Mouse (Mus musculus): ENCODE results near the gene Hcls1. TPM values are rescaled to one million over a fixed set of nuclear protein-coding genes. Genes with fewer than 3 reads are reported as not detected.
A peak's percentile ranks its signal among the peaks of the same experiment; 100 is the strongest.

Gene Hcls1
- polyA plus RNA-seq, 1 experiment, result 368 TPM

- Histone ChIP-seq H3K4me1 (ENCODE audit: control insufficient read depth, insufficient read depth, low read length) (peaks cover 47% of the 10 kb centered on the region), H3K4me3 (ENCODE audit: insufficient read depth, low read length) (no peak overlapping the region), H3K27ac (ENCODE audit: insufficient read depth, low read depth, low read length) (peak overlapping the region; percentile 66)
- TF ChIP-seq CTCF (IDR thresholded peaks at IDR 0.05; ENCODE audit: low read depth, low read length) (no peak), POLR2A (IDR thresholded peaks at IDR 0.05; ENCODE audit: borderline replicate concordance, low read depth, low read length) (no peak)
Observed at GRCm38 (mm10) chr16:36941137-36941727, 6.4 kb downstream of the Hcls1 start.

GRCm38 (mm10) chr16:36941895-36942294, 7.1 kb downstream of the Hcls1 start:
- Histone ChIP-seq H3K4me3 (ENCODE audit: insufficient read depth, low read length) (no peak overlapping the region), H3K27ac (ENCODE audit: insufficient read depth, low read depth, low read length) (peak overlapping the region; percentile 60), H3K4me1 (ENCODE audit: control insufficient read depth, insufficient read depth, low read length) (peaks cover 42% of the 10 kb centered on the region)
- TF ChIP-seq POLR2A (IDR thresholded peaks at IDR 0.05; ENCODE audit: borderline replicate concordance, low read depth, low read length) (no peak), CTCF (IDR thresholded peaks at IDR 0.05; ENCODE audit: low read depth, low read length) (no peak)

- TF ChIP-seq POLR2A (IDR thresholded peaks at IDR 0.05; ENCODE audit: borderline replicate concordance, low read depth, low read length) (no peak), CTCF (IDR thresholded peaks at IDR 0.05; ENCODE audit: low read depth, low read length) (no peak)
- Histone ChIP-seq H3K4me1 (ENCODE audit: control insufficient read depth, insufficient read depth, low read length) (peaks cover 32% of the 10 kb centered on the region), H3K27ac (ENCODE audit: insufficient read depth, low read depth, low read length) (no peak overlapping the region), H3K4me3 (ENCODE audit: insufficient read depth, low read length) (no peak overlapping the region)
Observed at GRCm38 (mm10) chr16:36943591-36943990, 8.8 kb downstream of the Hcls1 start.

- no peak overlapping the region for H3K4me3 ChIP-seq (ENCODE audit: insufficient read depth, low read length)
- peaks cover 27% of the 10 kb centered on the region for H3K4me1 ChIP-seq (ENCODE audit: control insufficient read depth, insufficient read depth, low read length)
- H3K27ac ChIP-seq (ENCODE audit: insufficient read depth, low read depth, low read length), result no peak overlapping the region
- TF ChIP-seq POLR2A (IDR thresholded peaks at IDR 0.05; ENCODE audit: borderline replicate concordance, low read depth, low read length) (no peak), CTCF (IDR thresholded peaks at IDR 0.05; ENCODE audit: low read depth, low read length) (no peak)
Observed at GRCm38 (mm10) chr16:36944895-36945424, 10.2 kb downstream of the Hcls1 start.

GRCm38 (mm10) chr16:36946459-36947159, 11.8 kb downstream of the Hcls1 start:
- peaks cover 18% of the 10 kb centered on the region for H3K4me1 ChIP-seq (ENCODE audit: control insufficient read depth, insufficient read depth, low read length)
- no peak overlapping the region for H3K4me3 ChIP-seq (ENCODE audit: insufficient read depth, low read length)
- TF ChIP-seq CTCF (IDR thresholded peaks at IDR 0.05; ENCODE audit: low read depth, low read length) (no peak), POLR2A (IDR thresholded peaks at IDR 0.05; ENCODE audit: borderline replicate concordance, low read depth, low read length) (no peak)
- H3K27ac ChIP-seq (ENCODE audit: insufficient read depth, low read depth, low read length), result no peak overlapping the region

- Histone ChIP-seq H3K27ac (ENCODE audit: insufficient read depth, low read depth, low read length) (no peak overlapping the region), H3K4me3 (ENCODE audit: insufficient read depth, low read length) (no peak overlapping the region), H3K4me1 (ENCODE audit: control insufficient read depth, insufficient read depth, low read length) (peaks cover 9% of the 10 kb centered on the region)
- TF ChIP-seq CTCF (IDR thresholded peaks at IDR 0.05; ENCODE audit: low read depth, low read length) (no peak), POLR2A (IDR thresholded peaks at IDR 0.05; ENCODE audit: borderline replicate concordance, low read depth, low read length) (no peak)
Observed at GRCm38 (mm10) chr16:36947646-36948197, 12.9 kb downstream of the Hcls1 start.

- TF ChIP-seq POLR2A (IDR thresholded peaks at IDR 0.05; ENCODE audit: borderline replicate concordance, low read depth, low read length), result no peak
- no peak for TF ChIP-seq CTCF (IDR thresholded peaks at IDR 0.05; ENCODE audit: low read depth, low read length)
- H3K4me3 ChIP-seq (ENCODE audit: insufficient read depth, low read length), result no peak overlapping the region
- H3K27ac ChIP-seq (ENCODE audit: insufficient read depth, low read depth, low read length), result no peak overlapping the region
- peaks cover 6% of the 10 kb centered on the region for H3K4me1 ChIP-seq (ENCODE audit: control insufficient read depth, insufficient read depth, low read length)
Observed at GRCm38 (mm10) chr16:36949614-36950336, 15.0 kb downstream of the Hcls1 start.

GRCm38 (mm10) chr16:36951029-36951428, 16.2 kb downstream of the Hcls1 start:
- H3K27ac ChIP-seq (ENCODE audit: insufficient read depth, low read depth, low read length), result no peak overlapping the region
- peaks cover 6% of the 10 kb centered on the region for H3K4me1 ChIP-seq (ENCODE audit: control insufficient read depth, insufficient read depth, low read length)
- TF ChIP-seq POLR2A (IDR thresholded peaks at IDR 0.05; ENCODE audit: borderline replicate concordance, low read depth, low read length) (no peak), CTCF (IDR thresholded peaks at IDR 0.05; ENCODE audit: low read depth, low read length) (no peak)
- no peak overlapping the region for H3K4me3 ChIP-seq (ENCODE audit: insufficient read depth, low read length)

- Histone ChIP-seq H3K4me3 (ENCODE audit: insufficient read depth, low read length) (no peak overlapping the region), H3K27ac (ENCODE audit: insufficient read depth, low read depth, low read length) (no peak overlapping the region), H3K4me1 (ENCODE audit: control insufficient read depth, insufficient read depth, low read length) (no peaks in the 10 kb centered on the region)
- no peak for TF ChIP-seq POLR2A (IDR thresholded peaks at IDR 0.05; ENCODE audit: borderline replicate concordance, low read depth, low read length)
- no peak for TF ChIP-seq CTCF (IDR thresholded peaks at IDR 0.05; ENCODE audit: low read depth, low read length)
Observed at GRCm38 (mm10) chr16:36955106-36955505, 20.3 kb downstream of the Hcls1 start.

All from bone marrow macrophage, adult 2 months (primary cell).